28 mouse cellular contexts compared by ENCODE assay signal in the genomic region with DNA sequence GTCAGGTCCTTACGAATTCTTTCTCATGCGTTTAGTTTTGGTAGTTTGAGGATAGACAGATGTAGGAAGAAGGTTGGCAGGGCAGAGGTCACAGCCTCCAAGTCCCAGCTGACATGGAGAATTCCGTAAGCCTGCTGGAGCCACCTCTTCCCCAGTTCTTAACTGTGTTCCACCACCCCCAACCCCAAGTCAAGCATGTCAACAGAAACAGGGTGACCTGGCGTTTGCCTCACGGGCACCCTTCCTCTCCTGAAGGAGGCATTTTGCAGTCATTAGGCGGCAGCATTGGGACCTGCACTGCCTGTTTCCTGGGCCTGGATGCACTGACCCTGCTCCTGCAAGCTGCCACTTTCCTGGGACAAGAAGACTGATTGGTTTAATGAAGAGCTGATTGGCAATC. TPM values are rescaled to one million over a fixed set of nuclear protein-coding genes. Genes with fewer than 3 reads are reported as not detected.
A peak's percentile ranks its signal among the peaks of the same experiment; 100 is the strongest.
DNase-seq lines count a peak whose midpoint lies in the region; ATAC-seq and TF ChIP-seq lines count a peak whose summit lies in the region.
"Had no signal": no experiment of that assay in that cellular context is flagged by ENCODE, and none has a peak within 500 bp of the region (broad histone marks: within the 10 kb centered on the region; RNA-seq: fewer than 3 reads in every experiment).

No protein-coding gene starts in this region.

- no peak for TF ChIP-seq EP300 in liver, postnatal 0 days (IDR thresholded peaks at IDR 0.05; ENCODE audit: low read depth)

- 0 out of 2 replicates have a peak overlapping the region, but pooled peaks have one; percentile 14 for H3K9ac ChIP-seq in heart, embryonic 13.5 days
- peak overlapping the region; percentile 18; the same call in 1 of the 2 replicates for H3K9ac ChIP-seq in liver, embryonic 13.5 days
- no peak overlapping the region for H3K9ac ChIP-seq in liver, postnatal 0 days (replicated peaks)
- H3K9ac ChIP-seq in neural tube, embryonic 12.5 days, result 0 out of 2 replicates have a peak overlapping the region, but pooled peaks have one; percentile 0
- H3K9ac ChIP-seq: embryonic facial prominence, embryonic 15.5 days; heart, embryonic 15.5 days; hindbrain, embryonic 13.5 days had no signal

- H3K4me3 ChIP-seq in heart, embryonic 13.5 days, result no peak overlapping the region
- no peak overlapping the region for H3K4me3 ChIP-seq in liver, embryonic 13.5 days (replicated peaks)
- H3K4me3 ChIP-seq in liver, postnatal 0 days (ENCODE audit: low read depth, low read length), result no peak overlapping the region
- H3K4me3 ChIP-seq in neural tube, embryonic 12.5 days, result no peak overlapping the region
- H3K4me3 ChIP-seq in brown adipose tissue, adult 24 weeks (ENCODE audit: insufficient read depth, low read depth, low read length), result no peak overlapping the region
- H3K4me3 ChIP-seq: embryonic facial prominence, embryonic 15.5 days; erythroblast, embryonic 14.5 days; forebrain, embryonic 10.5 days; gastrocnemius, adult 2 months; heart, embryonic 10.5 days; heart, embryonic 15.5 days; hindbrain, embryonic 13.5 days had no signal

- 82% methylated on average over 6 of the region's 6 CpGs for WGBS in heart, embryonic 13.5 days
- 76% methylated on average over 6 of the region's 6 CpGs for WGBS in liver, embryonic 13.5 days (ENCODE audit: insufficient replicate concordance)
- 78% methylated on average over 6 of the region's 6 CpGs for WGBS in liver, postnatal 0 days (ENCODE audit: insufficient replicate concordance)
- WGBS in neural tube, embryonic 12.5 days, result 83% methylated on average over 6 of the region's 6 CpGs

- ATAC-seq in heart, embryonic 13.5 days (ENCODE audit: extremely low read depth, insufficient number of reproducible peaks, low FRiP score, low TSS enrichment), result no peak
- no peak for ATAC-seq in liver, embryonic 13.5 days (ENCODE audit: low read depth)
- no peak for ATAC-seq in liver, postnatal 0 days
- ATAC-seq in neural tube, embryonic 12.5 days (ENCODE audit: low FRiP score, low read depth), result no peak
- no peak for ATAC-seq in megakaryocyte-erythroid progenitor cell, adult 5-6 weeks (replicated peaks; ENCODE audit: low FRiP score, low TSS enrichment, poor library complexity, severe bottlenecking)
- ATAC-seq: forebrain, embryonic 14.5 days had no signal

- H3K27me3 ChIP-seq in heart, embryonic 13.5 days (replicated peaks), result no peaks in the 10 kb centered on the region
- no peaks in the 10 kb centered on the region for H3K27me3 ChIP-seq in liver, embryonic 13.5 days
- H3K27me3 ChIP-seq in liver, postnatal 0 days (ENCODE audit: insufficient read depth, low read length), result no peaks in the 10 kb centered on the region
- no peaks in the 10 kb centered on the region for H3K27me3 ChIP-seq in neural tube, embryonic 12.5 days (replicated peaks)
- H3K27me3 ChIP-seq: CH12.LX; embryonic facial prominence, embryonic 15.5 days; heart, embryonic 15.5 days; hindbrain, embryonic 13.5 days had no signal

- no peak overlapping the region for H3K27ac ChIP-seq in heart, embryonic 13.5 days (replicated peaks)
- H3K27ac ChIP-seq in liver, embryonic 13.5 days, result 0 out of 2 replicates have a peak overlapping the region, but pooled peaks have one; percentile 40
- no peak overlapping the region for H3K27ac ChIP-seq in liver, postnatal 0 days (ENCODE audit: low read depth)
- H3K27ac ChIP-seq in neural tube, embryonic 12.5 days, result no peak overlapping the region
- H3K27ac ChIP-seq in brown adipose tissue, adult 24 weeks (replicated peaks; ENCODE audit: low read depth, low read length), result peak overlapping the region; percentile 91
- H3K27ac ChIP-seq: embryonic facial prominence, embryonic 15.5 days; forebrain, embryonic 10.5 days; gastrocnemius, adult 2 months; heart, embryonic 10.5 days; heart, embryonic 15.5 days; hindbrain, embryonic 13.5 days had no signal

- no peak for DNase-seq in heart, adult 11 months
- DNase-seq in liver, embryonic 13.5 days, result no peak
- no peak for DNase-seq in liver, postnatal 0 days
- DNase-seq in neural tube, embryonic 10.5 days (ENCODE audit: extremely low spot score, low spot score), result no peak
- DNase-seq: cerebellum, adult 11 months; cerebellum, adult 8-10 months; cerebellum, postnatal 14 days; embryo, embryonic 11 days; gastrocnemius, adult 2 months; gastrocnemius, postnatal 25 days; heart, adult 18-20 months; heart, postnatal 14 days had no signal

- no peak for TF ChIP-seq CTCF in liver, postnatal 0 days (IDR thresholded peaks at IDR 0.05; ENCODE audit: low read depth)

- H3K4me1 ChIP-seq in heart, embryonic 13.5 days, result peaks cover 15% of the 10 kb centered on the region
- H3K4me1 ChIP-seq in liver, embryonic 13.5 days (replicated peaks), result peaks cover 78% of the 10 kb centered on the region
- peaks cover 40% of the 10 kb centered on the region for H3K4me1 ChIP-seq in liver, postnatal 0 days (ENCODE audit: insufficient read depth)
- peaks cover 15% of the 10 kb centered on the region for H3K4me1 ChIP-seq in neural tube, embryonic 12.5 days
- peaks cover 15% of the 10 kb centered on the region for H3K4me1 ChIP-seq in brown adipose tissue, adult 24 weeks (ENCODE audit: control insufficient read depth, insufficient read depth, insufficient read length, low read length)

- H3K36me3 ChIP-seq in heart, embryonic 13.5 days, result peaks cover 83% of the 10 kb centered on the region
- peaks cover 84% of the 10 kb centered on the region for H3K36me3 ChIP-seq in liver, embryonic 13.5 days
- H3K36me3 ChIP-seq in liver, postnatal 0 days (replicated peaks; ENCODE audit: insufficient read depth, low read length), result peaks cover 52% of the 10 kb centered on the region
- peaks cover 73% of the 10 kb centered on the region for H3K36me3 ChIP-seq in neural tube, embryonic 12.5 days

- no peak overlapping the region for H3K4me2 ChIP-seq in heart, embryonic 13.5 days
- no peak overlapping the region for H3K4me2 ChIP-seq in liver, embryonic 13.5 days
- no peak overlapping the region for H3K4me2 ChIP-seq in liver, postnatal 0 days (ENCODE audit: low read depth, low read length)
- H3K4me2 ChIP-seq in neural tube, embryonic 12.5 days (replicated peaks), result no peak overlapping the region
- H3K4me2 ChIP-seq: embryonic facial prominence, embryonic 15.5 days; heart, embryonic 15.5 days; hindbrain, embryonic 13.5 days had no signal

- H3K9me3 ChIP-seq in heart, embryonic 13.5 days, result no peaks in the 10 kb centered on the region
- H3K9me3 ChIP-seq in liver, embryonic 13.5 days (replicated peaks), result no peaks in the 10 kb centered on the region
- no peaks in the 10 kb centered on the region for H3K9me3 ChIP-seq in liver, postnatal 0 days (ENCODE audit: low read length)
- no peaks in the 10 kb centered on the region for H3K9me3 ChIP-seq in neural tube, embryonic 12.5 days
- H3K9me3 ChIP-seq: embryonic facial prominence, embryonic 15.5 days; forebrain, embryonic 10.5 days; heart, embryonic 10.5 days; heart, embryonic 15.5 days; hindbrain, embryonic 13.5 days had no signal

RNA-seq across cellular contexts. Expression of gene Slc25a44, which starts 6.9 kb away (rescaled TPM):
- polyA plus RNA-seq in heart, embryonic 13.5 days (2015; fragmentation: Nextera tagmentation; extraction: Ambion mirVana), result 12.0 and 12.5 TPM in 2 replicates
- polyA plus RNA-seq in liver, embryonic 13.5 days (2015; fragmentation: Nextera tagmentation; extraction: Ambion mirVana), result 10.4 and 13.2 TPM in 2 replicates
- polyA plus RNA-seq in liver, postnatal 0 days (2015; fragmentation: Nextera tagmentation; extraction: Ambion mirVana), result 9.0 and 9.2 TPM in 2 replicates
- 24.1 and 28.0 TPM in 2 replicates for polyA plus RNA-seq in neural tube, embryonic 12.5 days (2016; fragmentation: Nextera tagmentation; extraction: Ambion mirVana)
- polyA plus RNA-seq in brown adipose tissue, adult 24 weeks (2012; ENCODE audit: insufficient read depth, insufficient read length, missing spikeins), result 71.0 and 78.1 TPM in 2 replicates
- total RNA-seq in megakaryocyte-erythroid progenitor cell, adult 5-6 weeks (2014; fragmentation: Nextera tagmentation), result 28.0 and 30.2 TPM in 2 replicates
- total RNA-seq in megakaryocyte-erythroid progenitor cell, adult 5-6 weeks (2017), result 18.9 and 31.7 TPM in 2 replicates

RNA-seq across cellular contexts. Expression of gene Pmf1, which starts 7.9 kb away (rescaled TPM):
- 110 and 112 TPM in 2 replicates for polyA plus RNA-seq in heart, embryonic 13.5 days (2015; fragmentation: Nextera tagmentation; extraction: Ambion mirVana)
- polyA plus RNA-seq in liver, embryonic 13.5 days (2015; fragmentation: Nextera tagmentation; extraction: Ambion mirVana), result 97.1 and 105 TPM in 2 replicates
- polyA plus RNA-seq in liver, postnatal 0 days (2015; fragmentation: Nextera tagmentation; extraction: Ambion mirVana), result 59.5 and 64.3 TPM in 2 replicates
- 75.9 and 79.7 TPM in 2 replicates for polyA plus RNA-seq in neural tube, embryonic 12.5 days (2016; fragmentation: Nextera tagmentation; extraction: Ambion mirVana)
- 25.1 and 30.8 TPM in 2 replicates for polyA plus RNA-seq in brown adipose tissue, adult 24 weeks (2012; ENCODE audit: insufficient read depth, insufficient read length, missing spikeins)
- 188 and 207 TPM in 2 replicates for total RNA-seq in megakaryocyte-erythroid progenitor cell, adult 5-6 weeks (2014; fragmentation: Nextera tagmentation)
- total RNA-seq in megakaryocyte-erythroid progenitor cell, adult 5-6 weeks (2017), result 87.9 and 145 TPM in 2 replicates

RNA-seq across cellular contexts. Expression of gene Bglap, which starts 33.8 kb away (rescaled TPM):
- not detected in 2 replicates for polyA plus RNA-seq in heart, embryonic 13.5 days (2015; fragmentation: Nextera tagmentation; extraction: Ambion mirVana)
- not detected in 2 replicates for polyA plus RNA-seq in liver, embryonic 13.5 days (2015; fragmentation: Nextera tagmentation; extraction: Ambion mirVana)
- polyA plus RNA-seq in liver, postnatal 0 days (2015; fragmentation: Nextera tagmentation; extraction: Ambion mirVana), result not detected in 2 replicates
- polyA plus RNA-seq in neural tube, embryonic 12.5 days (2016; fragmentation: Nextera tagmentation; extraction: Ambion mirVana), result not detected in 2 replicates
- not detected in 2 replicates for polyA plus RNA-seq in brown adipose tissue, adult 24 weeks (2012; ENCODE audit: insufficient read depth, insufficient read length, missing spikeins)
- total RNA-seq in megakaryocyte-erythroid progenitor cell, adult 5-6 weeks (2014; fragmentation: Nextera tagmentation), result 2.8 TPM in 1 of 2 replicates, not detected in the other
- total RNA-seq in megakaryocyte-erythroid progenitor cell, adult 5-6 weeks (2017), result not detected in 2 replicates
- total RNA-seq: CH12.LX; common myeloid progenitor, adult 5-6 weeks; gastrocnemius, adult 2 months; heart, adult 18-20 months; heart, postnatal 14 days; hematopoietic stem cell, adult 5-6 weeks had no signal
- polyA plus RNA-seq: embryonic facial prominence, embryonic 11.5 days; erythroblast, embryonic 14.5 days; forebrain, embryonic 14.5 days; heart, embryonic 10.5 days; heart, embryonic 15.5 days; hindbrain, embryonic 13.5 days had no signal

RNA-seq across cellular contexts. Expression of gene Bglap2, which starts 39.5 kb away (rescaled TPM):
- not detected in 2 replicates for polyA plus RNA-seq in heart, embryonic 13.5 days (2015; fragmentation: Nextera tagmentation; extraction: Ambion mirVana)
- polyA plus RNA-seq in liver, embryonic 13.5 days (2015; fragmentation: Nextera tagmentation; extraction: Ambion mirVana), result not detected in 2 replicates
- not detected in 2 replicates for polyA plus RNA-seq in liver, postnatal 0 days (2015; fragmentation: Nextera tagmentation; extraction: Ambion mirVana)
- not detected in 2 replicates for polyA plus RNA-seq in neural tube, embryonic 12.5 days (2016; fragmentation: Nextera tagmentation; extraction: Ambion mirVana)
- not detected in 2 replicates for polyA plus RNA-seq in brown adipose tissue, adult 24 weeks (2012; ENCODE audit: insufficient read depth, insufficient read length, missing spikeins)
- not detected in 2 replicates for total RNA-seq in megakaryocyte-erythroid progenitor cell, adult 5-6 weeks (2014; fragmentation: Nextera tagmentation)
- not detected in 2 replicates for total RNA-seq in megakaryocyte-erythroid progenitor cell, adult 5-6 weeks (2017)
- total RNA-seq: adrenal gland, postnatal 36 days; CH12.LX; common myeloid progenitor, adult 5-6 weeks; gastrocnemius, adult 2 months; gastrocnemius, postnatal 25 days; heart, adult 18-20 months; heart, postnatal 14 days; hematopoietic stem cell, adult 5-6 weeks had no signal
- polyA plus RNA-seq: embryonic facial prominence, embryonic 11.5 days; erythroblast, embryonic 14.5 days; forebrain, embryonic 10.5 days; forebrain, embryonic 14.5 days; heart, embryonic 10.5 days; heart, embryonic 15.5 days; hindbrain, embryonic 13.5 days had no signal

RNA-seq across cellular contexts. Expression of gene Sema4a, which starts 43.0 kb away (rescaled TPM):
- polyA plus RNA-seq in heart, embryonic 13.5 days (2015; fragmentation: Nextera tagmentation; extraction: Ambion mirVana), result 1.3 and 1.7 TPM in 2 replicates
- polyA plus RNA-seq in liver, embryonic 13.5 days (2015; fragmentation: Nextera tagmentation; extraction: Ambion mirVana), result 13.8 and 15.8 TPM in 2 replicates
- polyA plus RNA-seq in liver, postnatal 0 days (2015; fragmentation: Nextera tagmentation; extraction: Ambion mirVana), result 27.3 and 30.0 TPM in 2 replicates
- 13.6 and 15.3 TPM in 2 replicates for polyA plus RNA-seq in neural tube, embryonic 12.5 days (2016; fragmentation: Nextera tagmentation; extraction: Ambion mirVana)
- polyA plus RNA-seq in brown adipose tissue, adult 24 weeks (2012; ENCODE audit: insufficient read depth, insufficient read length, missing spikeins), result 25.7 and 30.2 TPM in 2 replicates
- 2.6 and 4.1 TPM in 2 replicates for total RNA-seq in megakaryocyte-erythroid progenitor cell, adult 5-6 weeks (2014; fragmentation: Nextera tagmentation)
- total RNA-seq in megakaryocyte-erythroid progenitor cell, adult 5-6 weeks (2017), result 1.1 and 2.1 TPM in 2 replicates

Comparison
In these comparisons a context has a peak if more than half of its experiments do, and no peak if none do; other contexts are left out.
1. H3K27ac ChIP-seq: peak in liver, embryonic 13.5 days (single experiment) and brown adipose tissue, adult 24 weeks (single experiment); none in heart, embryonic 13.5 days (single experiment), liver, postnatal 0 days (single experiment) and neural tube, embryonic 12.5 days (single experiment).